Mouse (Mus musculus) MEL (cell line): Measurements from ENCODE around the gene Ripply3. TPM values are rescaled to one million over a fixed set of nuclear protein-coding genes. Genes with fewer than 3 reads are reported as not detected.

Source experiments
- DNase-seq: peaks from one replicate; pipeline ENCODE4 v3.0.0; 2011; ENCODE audit warnings: low read depth, low spot score
- H3K27ac ChIP-seq: 2 replicates; pipeline ENCODE4 v1.5.1; 2012; ENCODE audit warnings: low read depth, mild to moderate bottlenecking, control low read depth, low read length, moderate library complexity; ENCODE audit not compliant: control insufficient read depth
- H3K27me3 ChIP-seq, 2 experiments: fragments of 150-350 bp in 1 of 2; sonication (generic) in 1 of 2; 2 replicates each; pipeline ENCODE4 v1.6.1; 2012; ENCODE audit warnings: low read length in 2 of 2, mild to moderate bottlenecking in 2 of 2, improper control_type of control experiment in 1 of 2, moderate library complexity in 1 of 2; ENCODE audit not compliant: insufficient read depth in 2 of 2, control insufficient read depth in 1 of 2
- H3K36me3 ChIP-seq, 2 experiments: 2 replicates each; pipeline ENCODE4 v1.6.1; 2012 to 2014; ENCODE audit warnings: low read length in 2 of 2, improper control_type of control experiment in 1 of 2, inconsistent platforms in 1 of 2, mild to moderate bottlenecking in 1 of 2; ENCODE audit not compliant: insufficient read depth in 2 of 2, control insufficient read depth in 1 of 2
- H3K4me1 ChIP-seq, 2 experiments: fragments of 150-350 bp in 1 of 2; sonication (generic) in 1 of 2; 2 replicates each; pipeline ENCODE4 v1.6.1; 2012; ENCODE audit warnings: low read length in 2 of 2, improper control_type of control experiment in 1 of 2, mild to moderate bottlenecking in 1 of 2; ENCODE audit not compliant: insufficient read depth in 2 of 2, control insufficient read depth in 1 of 2
- H3K4me3 ChIP-seq, 2 experiments: fragments of 150-350 bp in 1 of 2; sonication (generic) in 1 of 2; 2 replicates each; pipeline ENCODE4 v1.5.1; 2012; ENCODE audit warnings: low read depth in 2 of 2, low read length in 2 of 2, mild to moderate bottlenecking in 2 of 2, moderate library complexity in 2 of 2, control low read depth in 1 of 2, improper control_type of control experiment in 1 of 2; ENCODE audit not compliant: control insufficient read depth in 1 of 2, insufficient read depth in 1 of 2
- H3K79me2 ChIP-seq: 2 replicates; pipeline ENCODE4 v1.6.1; 2012; ENCODE audit warnings: mild to moderate bottlenecking, low read length, moderate library complexity; ENCODE audit not compliant: control insufficient read depth, poor library complexity, insufficient read depth
- H3K9ac ChIP-seq: 2 replicates; pipeline ENCODE4 v1.6.1; 2012; ENCODE audit warnings: low read depth, mild to moderate bottlenecking, control low read depth, low read length, moderate library complexity; ENCODE audit not compliant: control insufficient read depth, poor library complexity, severe bottlenecking
- H3K9me3 ChIP-seq: fragments of 150-350 bp; sonication (generic); replicated peaks from 2 replicates; pipeline ENCODE4 v1.6.1; 2012; ENCODE audit warnings: mild to moderate bottlenecking, low read length, improper control_type of control experiment, moderate library complexity; ENCODE audit not compliant: insufficient read depth
- BHLHE40 ChIP-seq: IDR thresholded peaks from 2 replicates; pipeline ENCODE4 v1.6.1; 2012; ENCODE audit warnings: low read depth, mild to moderate bottlenecking, inconsistent platforms, low read length, improper control_type of control experiment, borderline replicate concordance
- CHD1 ChIP-seq: IDR thresholded peaks from 2 replicates; pipeline ENCODE4 v1.6.1; 2012; ENCODE audit warnings: low read depth, mild to moderate bottlenecking, inconsistent platforms, low read length, improper control_type of control experiment
- CHD2 ChIP-seq: IDR thresholded peaks from 2 replicates; pipeline ENCODE4 v1.6.1; 2011; ENCODE audit warnings: low read length, improper control_type of control experiment
- E2F4 ChIP-seq: IDR thresholded peaks from 2 replicates; pipeline ENCODE4 v1.6.1; 2011; ENCODE audit warnings: low read depth, low read length, improper control_type of control experiment, borderline replicate concordance
- ELF1 ChIP-seq: IDR thresholded peaks from 2 replicates; pipeline ENCODE4 v1.6.1; 2014; ENCODE audit warnings: low read depth, mild to moderate bottlenecking, inconsistent platforms, low read length, improper control_type of control experiment, moderate library complexity
- EP300 ChIP-seq, 2 experiments: IDR thresholded peaks; 2 replicates each; pipeline ENCODE4 v1.6.1; 2011; ENCODE audit warnings: improper control_type of control experiment in 2 of 2, low read length in 2 of 2, low read depth in 1 of 2, mild to moderate bottlenecking in 1 of 2
- ETS1 ChIP-seq: IDR thresholded peaks from 2 replicates; pipeline ENCODE4 v1.6.1; 2012; ENCODE audit warnings: low read depth, mild to moderate bottlenecking, inconsistent platforms, low read length, improper control_type of control experiment, moderate library complexity
- GATA1 ChIP-seq: IDR thresholded peaks from 2 replicates; pipeline ENCODE4 v1.6.1; 2011; ENCODE audit warnings: low read depth, low read length, improper control_type of control experiment
- HCFC1 ChIP-seq: IDR thresholded peaks from 2 replicates; pipeline ENCODE4 v1.6.1; 2012; ENCODE audit warnings: low read depth, mild to moderate bottlenecking, inconsistent platforms, low read length, improper control_type of control experiment, moderate library complexity
- MAFK ChIP-seq: IDR thresholded peaks from 2 replicates; pipeline ENCODE4 v1.6.1; 2011; ENCODE audit warnings: low read depth, mild to moderate bottlenecking, low read length, improper control_type of control experiment, borderline replicate concordance
- MAZ ChIP-seq: IDR thresholded peaks from 2 replicates; pipeline ENCODE4 v1.6.1; 2012; ENCODE audit warnings: low read depth, mild to moderate bottlenecking, inconsistent platforms, low read length, improper control_type of control experiment
- MXI1 ChIP-seq: IDR thresholded peaks from 2 replicates; pipeline ENCODE4 v1.6.1; 2011; ENCODE audit warnings: mild to moderate bottlenecking, low read depth, low read length, improper control_type of control experiment
- MYC ChIP-seq: IDR thresholded peaks from 2 replicates; pipeline ENCODE4 v1.6.1; 2011; ENCODE audit warnings: low read depth, mild to moderate bottlenecking, low read length, improper control_type of control experiment, moderate library complexity
- NELFE ChIP-seq: IDR thresholded peaks from 2 replicates; pipeline ENCODE4 v1.6.1; 2011; ENCODE audit warnings: low read depth, low read length, improper control_type of control experiment
- POLR2AphosphoS2 ChIP-seq: IDR thresholded peaks from 2 replicates; pipeline ENCODE4 v1.6.1; 2011; ENCODE audit warnings: low read length, improper control_type of control experiment
- SIN3A ChIP-seq: IDR thresholded peaks from 2 replicates; pipeline ENCODE4 v1.6.1; 2012; ENCODE audit warnings: low read length, improper control_type of control experiment, inconsistent platforms
- TBP ChIP-seq: IDR thresholded peaks from 2 replicates; pipeline ENCODE4 v1.8.0; 2011; ENCODE audit warnings: low read depth, low read length, improper control_type of control experiment
- USF1 ChIP-seq: IDR thresholded peaks from 2 replicates; pipeline ENCODE4 v1.6.1; 2014; ENCODE audit warnings: low read depth, mild to moderate bottlenecking, inconsistent platforms, low read length, improper control_type of control experiment, moderate library complexity
- USF2 ChIP-seq, 2 experiments: IDR thresholded peaks; 2 replicates each; pipeline ENCODE4 v1.6.1; 2011 to 2012; ENCODE audit warnings: improper control_type of control experiment in 2 of 2, low read length in 2 of 2, borderline replicate concordance in 1 of 2, inconsistent platforms in 1 of 2, low read depth in 1 of 2, mild to moderate bottlenecking in 1 of 2; ENCODE audit not compliant: insufficient read depth in 1 of 2
- ZC3H11A ChIP-seq: IDR thresholded peaks from 2 replicates; pipeline ENCODE4 v1.6.1; 2012; ENCODE audit warnings: low read depth, mild to moderate bottlenecking, inconsistent platforms, low read length, improper control_type of control experiment
- ZKSCAN1 ChIP-seq: IDR thresholded peaks from 2 replicates; pipeline ENCODE4 v1.6.1; 2012; ENCODE audit warnings: low read depth, mild to moderate bottlenecking, inconsistent platforms, low read length, improper control_type of control experiment, moderate library complexity
- ZMIZ1 ChIP-seq: IDR thresholded peaks from 2 replicates; pipeline ENCODE4 v1.6.1; 2012; ENCODE audit warnings: low read depth, mild to moderate bottlenecking, inconsistent platforms, low read length, improper control_type of control experiment, moderate library complexity
- polyA plus RNA-seq, 2 experiments: library from polyadenylated mRNA; stranded (reverse) in 1 of 2; unstranded in 1 of 2; fragments of >175 nt in 1 of 2; fragments of >200 nt in 1 of 2; gene quantifications; 2 replicates each; pipeline versions ENCODE4 v1.2.1 to v1.2.4; 2012; ENCODE audit warnings: low replicate concordance in 2 of 2, low read depth in 1 of 2; ENCODE audit not compliant: insufficient read length in 2 of 2, insufficient read depth in 1 of 2, missing spikeins in 1 of 2
- total RNA-seq: library from RNA; depleted of rRNA; stranded (reverse); fragments of 300-350 nt; gene quantifications from 2 replicates; pipeline ENCODE4 v1.2.3, GENCODE M21; 2012

The Ripply3 gene
- total and polyA plus RNA-seq, 3 experiments, result 0.18 to 0.35 TPM; not detected in 1

GRCm38 (mm10) chr16:94326008-94326407 lies 2.2 kb upstream of the Ripply3 start (continued):
- TF ChIP-seq USF2 (IDR thresholded peaks at IDR 0.05; ENCODE audit: borderline replicate concordance in 1 of 2, insufficient read depth in 1 of 2, low read depth in 1 of 2, low read length in 2 of 2) (no peak), ELF1 (no peak), SIN3A (peak; percentile 79), BHLHE40 (0 out of 2 replicates have a peak, but pooled peaks have one; percentile 49), HCFC1 (peak; percentile 51; the same call in 1 of the 2 replicates), ZC3H11A (no peak), GATA1 (peak; percentile 93), MXI1 (0 out of 2 replicates have a peak, but pooled peaks have one; percentile 29), POLR2AphosphoS2 (no peak), NELFE (no peak), MAFK (peak; percentile 52; the same call in 1 of the 2 replicates), CHD2 (peak; percentile 31; the same call in 1 of the 2 replicates), MAZ (no peak; the same call in 1 of the 2 replicates), TBP (no peak), ETS1 (peak; percentile 83), USF1 (no peak), EP300 (IDR thresholded peaks at IDR 0.05; ENCODE audit: low read depth in 1 of 2, low read length in 2 of 2) (peak; percentile 94 to 97), MYC (no peak), CHD1 (no peak)

GRCm38 (mm10) chr16:94328881-94329867 lies 954 bp downstream of the Ripply3 start:
- Histone ChIP-seq H3K36me3 (peaks cover 0 to 29% of the 10 kb centered on the region in 2 experiments; a peak in 2 of 4 replicates), H3K79me2 (no peaks in the 10 kb centered on the region), H3K9me3 (no peaks in the 10 kb centered on the region), H3K27me3 (no peaks in the 10 kb centered on the region), H3K9ac (no peak overlapping the region), H3K4me1 (peaks cover 26 to 29% of the 10 kb centered on the region in 2 experiments), H3K27ac (peak overlapping the region; percentile 87), H3K4me3 (no peak overlapping the region; a peak in 1 of 4 replicates)
- no peak for DNase-seq
- no peak for TF ChIP-seq ZMIZ1
- no peak for TF ChIP-seq E2F4
- TF ChIP-seq ZKSCAN1, result no peak
